ENCODE assay signal across 13 mouse cellular contexts in the genomic region with DNA sequence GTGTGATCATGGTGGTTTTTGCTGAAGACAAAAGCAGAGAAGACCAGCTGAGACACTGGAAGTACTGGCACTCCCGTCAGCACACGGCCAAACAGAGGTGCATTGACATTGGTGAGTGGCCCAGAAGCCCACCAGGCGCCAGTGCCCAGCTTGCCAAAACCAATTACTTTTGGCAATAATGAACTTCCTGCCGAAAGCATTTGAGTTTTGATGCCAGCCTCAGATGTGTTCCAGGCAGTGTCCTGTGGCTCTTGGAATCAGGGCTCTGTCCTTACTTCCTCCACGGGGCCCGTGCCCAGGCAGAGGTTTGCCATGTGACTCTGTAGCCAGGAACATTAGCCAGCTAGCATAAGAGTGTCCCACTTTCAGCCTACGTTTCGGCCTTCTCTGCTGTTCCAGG. TPM values are rescaled to one million over a fixed set of nuclear protein-coding genes. Genes with fewer than 3 reads are reported as not detected.
DNase-seq lines count a peak whose midpoint lies in the region; TF ChIP-seq lines count a peak whose summit lies in the region.
"Had no signal": no experiment of that assay in that cellular context is flagged by ENCODE, and none has a peak within 500 bp of the region (broad histone marks: within the 10 kb centered on the region; RNA-seq: fewer than 3 reads in every experiment).

No protein-coding gene starts in this region.

- no peak overlapping the region for H3K4me3 ChIP-seq in layer of hippocampus, adult 2 months
- H3K4me3 ChIP-seq in embryonic facial prominence, embryonic 10.5 days = no peak overlapping the region
- H3K4me3 ChIP-seq: limb, embryonic 10.5 days; liver, embryonic 13.5 days had no signal

- H3K27ac ChIP-seq in layer of hippocampus, adult 2 months = peak overlapping the region; percentile 61
- no peak overlapping the region for H3K27ac ChIP-seq in embryonic facial prominence, embryonic 10.5 days (replicated peaks)
- H3K27ac ChIP-seq: limb, embryonic 10.5 days; liver, embryonic 13.5 days had no signal

- H3K9me3 ChIP-seq in embryonic facial prominence, embryonic 10.5 days = no peaks in the 10 kb centered on the region
- H3K9me3 ChIP-seq: limb, embryonic 10.5 days; liver, embryonic 13.5 days had no signal

- H3K4me1 ChIP-seq in embryonic facial prominence, embryonic 10.5 days = no peaks in the 10 kb centered on the region
- H3K4me1 ChIP-seq: limb, embryonic 10.5 days had no signal

- DNase-seq in gastrocnemius, adult 18-20 months (ENCODE audit: low spot score) = peak; percentile 33
- DNase-seq in gastrocnemius, postnatal 10 days = no peak
- peak; percentile 55 to 57 for DNase-seq in layer of hippocampus, adult 2 months (ENCODE audit: low spot score in 2 of 2)
- DNase-seq in layer of hippocampus, adult 9-10 months (ENCODE audit: low spot score) = no peak
- DNase-seq in brain, embryonic 14.5 days (ENCODE audit: low read depth) = peak; percentile 42
- DNase-seq in frontal cortex, postnatal 10 days (ENCODE audit: low spot score in 2 of 2) = peak; percentile 28 to 61
- no peak for DNase-seq in embryonic facial prominence, embryonic 10.5 days (ENCODE audit: low spot score)
- DNase-seq: adrenal gland, postnatal 25 days; kidney, postnatal 14 days; liver, embryonic 13.5 days; lung, postnatal 14 days; thymus, adult 2 months had no signal

- no peak for TF ChIP-seq POLR2A in brain, embryonic 14.5 days (IDR thresholded peaks at IDR 0.05; ENCODE audit: borderline replicate concordance, extremely low read depth, insufficient read depth, insufficient read length, poor library complexity, severe bottlenecking)

- WGBS in embryonic facial prominence, embryonic 10.5 days = 85% methylated on average over 8 of the region's 8 CpGs

- TF ChIP-seq CTCF in layer of hippocampus, adult 2 months (conservative IDR thresholded peaks at IDR 0.05) = no peak
- no peak for TF ChIP-seq CTCF in brain, embryonic 14.5 days (IDR thresholded peaks at IDR 0.05; ENCODE audit: borderline replicate concordance, extremely low read depth, insufficient read depth, insufficient read length)

- no peaks in the 10 kb centered on the region for H3K27me3 ChIP-seq in embryonic facial prominence, embryonic 10.5 days (replicated peaks; ENCODE audit: low read depth, poor library complexity, severe bottlenecking)
- H3K27me3 ChIP-seq: liver, embryonic 13.5 days had no signal

- no peaks in the 10 kb centered on the region for H3K36me3 ChIP-seq in embryonic facial prominence, embryonic 10.5 days (replicated peaks)
- H3K36me3 ChIP-seq: limb, embryonic 10.5 days; liver, embryonic 13.5 days had no signal

RNA-seq across cellular contexts. Expression of a gene that starts 12.8 kb away (rescaled TPM):
- total RNA-seq in gastrocnemius, adult 18-20 months (2021) = under 1 TPM; 0.24 to 0.27 TPM
- total RNA-seq in gastrocnemius, postnatal 10 days (2021) = under 1 TPM; 0.19 to 0.20 TPM
- total RNA-seq in layer of hippocampus, adult 2 months (2021) = 10 to 100 TPM; 30.2 to 32.5 TPM
- 1.1 and 1.3 TPM in 2 replicates for polyA plus RNA-seq in brain, embryonic 14.5 days (2012; rRNA removed)
- 0.40 and 0.72 TPM in 2 replicates for polyA plus RNA-seq in embryonic facial prominence, embryonic 10.5 days (2016; fragmentation: Nextera tagmentation; extraction: Ambion mirVana)

Comparison
In these comparisons a context has a peak if more than half of its experiments do, and no peak if none do; other contexts are left out.
1. DNase-seq: peak in gastrocnemius, adult 18-20 months (single experiment), layer of hippocampus, adult 2 months (2 of 2), brain, embryonic 14.5 days (single experiment) and frontal cortex, postnatal 10 days (2 of 2); none in gastrocnemius, postnatal 10 days (single experiment), layer of hippocampus, adult 9-10 months (single experiment) and embryonic facial prominence, embryonic 10.5 days (single experiment).
2. RNA of a gene that starts 12.8 kb away (total RNA-seq): 30.2 to 32.5 TPM in layer of hippocampus, adult 2 months; 0.24 to 0.27 TPM in gastrocnemius, adult 18-20 months and 0.19 to 0.20 TPM in gastrocnemius, postnatal 10 days; every median in the first group is over 10 times any median in the second.